Mouse (Mus musculus) E14TG2a.4 (cell line): ENCODE results near the gene Crip2.

Source experiments
- CTCF ChIP-seq: conservative IDR thresholded peaks from 2 replicates; pipeline ENCODE4 v1.5.1; 2014; ENCODE audit warnings: low read length
- POU5F1 ChIP-seq: IDR thresholded peaks from 2 replicates; pipeline ENCODE4 v1.6.1; 2014; ENCODE audit warnings: low read length, borderline replicate concordance

- TF ChIP-seq CTCF = no peak
- TF ChIP-seq POU5F1 = no peak
Observed at GRCm38 (mm10) chr12:113153971-113154370, 13.9 kb downstream of the Crip2 start.
